Mouse (Mus musculus): Measurements from ENCODE around the gene Cdc14b. TPM values are rescaled to one million over a fixed set of nuclear protein-coding genes. Genes with fewer than 3 reads are reported as not detected.

Gene Cdc14b
- total RNA-seq (2015; ENCODE audit: low replicate concordance) (0.63 and 1.2 TPM in 2 replicates), total RNA-seq (2017; ENCODE audit: low replicate concordance) (0.51 TPM in 1 of 2 replicates, not detected in the other)

DNA sequence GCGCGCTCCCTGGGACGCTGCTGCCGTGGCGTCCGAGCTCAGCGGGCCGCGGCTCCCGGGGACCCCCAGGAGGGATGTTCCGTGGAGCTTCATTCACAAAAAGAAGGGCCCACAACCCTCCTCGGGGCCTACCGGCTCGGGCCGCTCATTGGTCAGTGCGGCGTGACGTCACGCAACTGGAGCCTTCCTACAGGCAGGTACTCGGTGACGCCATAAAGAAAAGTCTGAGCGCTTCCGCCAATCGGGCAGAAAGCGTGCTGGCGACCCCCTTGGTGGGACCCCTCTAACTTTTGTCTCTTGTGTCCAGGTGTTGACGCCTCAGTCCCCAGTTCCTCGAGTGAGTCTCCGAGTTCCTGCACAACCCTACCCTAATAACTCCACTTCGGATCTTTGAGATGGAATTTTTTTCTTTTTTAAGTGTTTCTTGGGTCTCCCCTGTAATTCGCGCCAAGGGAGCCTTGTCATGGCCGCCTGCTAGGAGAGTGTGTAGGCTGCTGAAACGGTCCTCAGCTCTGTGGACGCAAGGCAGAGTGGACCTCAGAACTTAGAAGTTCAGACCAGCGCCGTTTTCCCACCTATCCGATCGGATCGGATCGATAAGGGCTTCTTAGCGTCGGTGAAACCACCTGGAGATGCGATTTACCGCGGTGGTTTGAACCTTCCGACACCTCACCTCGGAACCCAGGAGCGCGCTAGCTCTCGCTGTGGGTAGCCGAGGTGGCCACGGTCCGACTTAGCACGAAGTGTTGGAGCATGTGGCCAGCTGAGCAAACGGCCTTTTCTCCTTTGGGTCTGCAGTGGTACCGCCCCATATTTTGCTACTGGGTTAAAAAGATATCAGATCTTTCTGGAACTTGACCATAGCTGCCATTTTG lies at the start of gene Cdc14b:
Gene Cdc14b (minus strand): TSS at position 412 of the 875 bp plus-strand sequence.
- no peak for ATAC-seq (replicated peaks; ENCODE audit: low FRiP score, poor library complexity, severe bottlenecking)

DNA sequence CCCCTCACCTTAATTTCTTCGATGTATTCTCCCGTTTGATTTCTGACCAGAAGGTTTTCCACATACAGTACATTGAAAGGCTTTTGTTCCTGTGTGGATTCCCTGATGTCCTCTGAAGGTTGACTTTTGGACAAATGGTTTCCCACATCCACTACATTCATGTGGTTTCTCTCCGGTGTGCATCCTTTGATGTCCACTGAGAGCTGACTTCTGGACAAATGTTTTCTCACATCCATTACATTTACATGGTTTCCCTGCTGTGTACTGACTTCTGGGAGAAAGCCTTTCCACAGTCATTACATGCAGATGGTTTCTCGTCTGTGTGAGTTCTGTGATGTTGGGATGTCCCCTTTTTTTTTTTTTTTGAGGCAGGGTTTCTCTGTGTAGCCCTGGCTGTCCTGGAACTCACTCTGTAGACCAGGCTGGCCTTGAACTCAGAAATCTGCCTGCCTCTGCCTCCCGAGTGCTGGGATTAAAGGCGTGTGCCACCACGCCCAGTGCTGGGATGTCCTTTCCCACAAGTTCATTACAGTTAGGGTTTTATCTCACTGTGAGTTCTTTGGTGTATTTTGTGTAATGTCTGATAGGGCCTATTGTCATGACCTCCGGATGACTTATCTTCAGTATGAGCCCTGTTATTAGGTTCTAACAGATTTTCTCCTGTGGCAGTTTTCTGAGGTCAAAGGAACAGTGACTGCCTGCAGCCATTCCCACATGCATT lies 47.6 kb upstream of the Cdc14b start:
- ATAC-seq (replicated peaks; ENCODE audit: low FRiP score, poor library complexity, severe bottlenecking), result no peak

DNA sequence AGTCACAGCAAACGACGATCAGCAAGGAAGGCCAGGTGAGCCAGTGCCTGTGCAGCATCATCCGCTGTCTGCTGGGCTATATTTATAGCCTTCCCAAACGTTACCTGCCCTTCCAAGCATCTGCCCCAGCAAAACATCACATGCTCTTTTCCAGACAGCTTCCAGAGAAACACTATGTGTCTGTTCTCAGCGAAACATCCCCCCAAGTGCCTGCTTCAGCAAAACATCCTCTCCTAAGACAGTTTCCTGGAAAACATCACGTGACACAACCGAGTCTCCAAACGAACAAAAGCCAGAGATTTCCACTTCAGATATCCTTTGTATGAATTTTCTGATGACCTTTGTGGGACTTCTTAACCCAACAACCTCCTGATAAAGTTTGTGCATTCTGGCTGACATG lies 45.2 kb upstream of the Cdc14b start:
- ATAC-seq (replicated peaks; ENCODE audit: low FRiP score, poor library complexity, severe bottlenecking), result no peak

- no peak for ATAC-seq (replicated peaks; ENCODE audit: low FRiP score, poor library complexity, severe bottlenecking)
Observed at GRCm38 (mm10) chr13:64319782-64320181, 44.7 kb upstream of the Cdc14b start.

DNA sequence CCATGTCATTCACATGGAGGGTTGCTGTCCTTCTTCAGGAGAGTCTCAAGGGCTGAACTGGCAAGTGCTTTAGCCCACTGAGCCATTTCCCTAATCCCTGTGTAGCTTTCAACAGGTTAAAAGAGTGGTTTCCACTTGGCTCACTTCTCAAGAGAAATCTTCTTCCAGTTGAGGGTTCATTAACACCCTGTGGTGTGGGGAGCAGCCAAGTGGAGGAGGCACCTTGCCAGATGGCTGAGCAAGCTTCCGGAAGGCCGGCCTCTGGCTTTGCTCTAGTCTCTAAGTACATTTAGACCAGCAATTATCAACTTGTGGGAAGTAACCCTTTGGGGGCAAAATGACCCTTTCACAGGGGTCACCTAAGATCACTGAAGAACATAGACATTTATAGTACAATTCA lies 43.3 kb upstream of the Cdc14b start:
- no peak for ATAC-seq (replicated peaks; ENCODE audit: low FRiP score, poor library complexity, severe bottlenecking)

DNA sequence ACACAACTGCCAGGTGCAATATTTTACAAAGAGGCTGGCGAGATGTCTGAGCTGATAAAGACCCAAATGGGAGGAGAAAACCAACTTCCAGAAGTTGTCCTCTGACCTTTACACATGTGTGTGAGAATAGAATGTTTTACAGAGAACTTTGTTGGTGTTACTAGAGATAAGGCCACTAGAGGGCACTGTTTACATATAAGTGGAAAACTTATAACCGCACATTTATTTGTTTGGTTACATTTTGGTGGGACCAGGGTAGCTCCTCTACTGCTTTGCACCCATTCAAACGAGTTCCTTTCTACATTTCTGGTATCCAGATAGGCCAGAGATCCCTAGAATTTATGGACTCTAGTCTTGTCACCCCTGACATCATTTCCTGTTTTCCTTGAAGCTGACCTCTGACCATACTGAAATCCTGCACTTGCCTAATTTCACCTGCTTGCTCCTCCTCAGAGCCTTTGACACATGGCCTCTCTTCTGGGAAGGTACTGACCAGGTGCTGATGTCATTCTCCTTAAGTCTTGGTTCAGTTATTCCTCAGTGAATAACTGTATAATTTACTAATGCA lies 40.5 kb upstream of the Cdc14b start:
- ATAC-seq (replicated peaks; ENCODE audit: low FRiP score, poor library complexity, severe bottlenecking), result 0 out of 2 replicates have a peak, but pooled peaks have one; percentile 27

- ATAC-seq (replicated peaks; ENCODE audit: low FRiP score, poor library complexity, severe bottlenecking), result no peak
Observed at GRCm38 (mm10) chr13:64314041-64314440, 39.0 kb upstream of the Cdc14b start.

GRCm38 (mm10) chr13:64312916-64313289 lies 37.8 kb upstream of the Cdc14b start:
- ATAC-seq (replicated peaks; ENCODE audit: low FRiP score, poor library complexity, severe bottlenecking), result no peak; the same call in 1 of the 2 replicates

DNA sequence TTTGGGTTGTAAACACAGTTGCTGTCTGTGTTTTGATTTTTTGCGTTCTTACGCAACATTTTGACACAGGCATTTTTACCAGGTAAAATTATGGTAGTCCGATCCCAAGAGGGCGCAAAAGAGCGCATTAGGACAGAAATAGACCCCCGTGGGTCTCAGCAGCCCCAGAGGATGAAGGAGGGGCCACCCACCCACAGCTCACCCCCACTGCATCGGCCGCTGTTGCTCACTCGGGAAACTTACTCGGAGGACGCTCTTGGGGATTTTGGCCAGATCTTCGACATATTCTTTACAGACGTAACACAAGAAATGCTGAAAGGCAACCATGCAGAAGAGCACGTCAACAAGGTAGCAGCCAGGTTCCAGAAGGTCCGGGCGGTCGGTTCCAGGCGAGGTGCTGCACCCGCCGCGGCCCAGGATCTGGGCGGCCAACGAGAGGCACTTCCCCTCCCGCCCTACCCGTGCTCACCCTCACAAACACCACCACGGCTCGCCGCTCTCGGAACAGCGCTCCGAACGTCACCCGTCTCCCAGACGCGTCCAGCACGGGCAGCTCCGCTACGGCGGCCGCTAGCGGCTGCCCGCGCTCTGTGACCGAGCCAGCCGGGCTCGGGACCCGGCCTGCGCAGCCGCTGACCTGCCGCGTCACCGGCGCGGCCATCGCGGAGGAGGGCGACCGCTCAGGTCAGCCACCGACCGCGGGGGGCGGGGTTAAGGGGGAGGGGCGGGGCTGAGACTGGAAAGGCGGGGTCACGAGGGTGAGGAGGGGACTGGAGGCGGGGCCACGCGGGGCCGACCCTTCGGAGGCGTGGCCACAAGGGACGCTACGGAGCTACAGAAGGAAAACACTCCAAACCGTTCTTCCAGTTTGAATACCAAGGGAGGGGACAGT lies 37.2 kb upstream of the Cdc14b start, which contains the start of gene Aaed1:
Gene Aaed1 (minus strand): TSS at position 687 of the 892 bp plus-strand sequence.
- peak; percentile 84 for ATAC-seq (replicated peaks; ENCODE audit: low FRiP score, poor library complexity, severe bottlenecking)

- no peak for ATAC-seq (replicated peaks; ENCODE audit: low FRiP score, poor library complexity, severe bottlenecking)
Observed at GRCm38 (mm10) chr13:64311266-64311665, 36.2 kb upstream of the Cdc14b start.

DNA sequence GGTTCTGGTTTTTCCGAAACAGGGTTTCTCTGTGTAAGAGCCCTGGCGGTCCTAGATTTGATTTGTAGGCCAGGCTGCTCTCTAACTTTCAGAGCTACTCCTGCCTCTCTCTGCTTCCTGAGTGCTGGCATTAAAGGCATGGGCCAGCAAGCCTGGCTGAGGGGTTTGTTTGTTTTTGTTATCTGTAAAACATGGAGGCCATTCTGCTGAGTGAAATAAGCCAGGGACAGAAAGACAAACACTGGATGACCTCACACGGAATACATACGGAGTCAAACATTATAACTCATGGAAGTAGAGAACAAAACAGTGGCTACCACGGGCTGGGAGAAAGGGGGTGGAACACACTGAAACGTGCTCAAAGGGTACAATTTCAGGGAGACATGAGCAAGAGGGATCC lies 35.5 kb upstream of the Cdc14b start:
- ATAC-seq (replicated peaks; ENCODE audit: low FRiP score, poor library complexity, severe bottlenecking), result no peak

DNA sequence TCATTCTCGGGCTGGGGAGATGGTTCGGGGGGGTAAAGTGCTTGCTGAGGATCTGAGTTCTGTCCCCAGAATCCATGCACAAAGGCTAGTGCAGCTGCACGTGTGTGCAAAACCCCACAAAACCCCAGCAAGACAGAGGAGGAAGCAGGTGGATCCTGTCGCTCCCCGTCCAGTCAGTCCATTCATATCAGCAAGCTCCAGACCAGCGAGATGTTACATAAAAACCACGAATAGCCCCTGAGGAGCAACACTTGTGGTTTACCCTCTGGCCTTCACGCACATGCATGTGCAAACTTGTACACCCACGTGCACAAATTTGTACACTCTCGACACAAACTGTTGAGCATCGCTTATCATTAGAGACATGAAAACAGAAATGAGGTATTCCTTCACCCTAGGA lies 34.8 kb upstream of the Cdc14b start:
- no peak for ATAC-seq (replicated peaks; ENCODE audit: low FRiP score, poor library complexity, severe bottlenecking)

- ATAC-seq (replicated peaks; ENCODE audit: low FRiP score, poor library complexity, severe bottlenecking), result no peak
Observed at GRCm38 (mm10) chr13:64309036-64309435, 33.9 kb upstream of the Cdc14b start.

GRCm38 (mm10) chr13:64307508-64307907 lies 32.4 kb upstream of the Cdc14b start:
- ATAC-seq (replicated peaks; ENCODE audit: low FRiP score, poor library complexity, severe bottlenecking), result no peak

DNA sequence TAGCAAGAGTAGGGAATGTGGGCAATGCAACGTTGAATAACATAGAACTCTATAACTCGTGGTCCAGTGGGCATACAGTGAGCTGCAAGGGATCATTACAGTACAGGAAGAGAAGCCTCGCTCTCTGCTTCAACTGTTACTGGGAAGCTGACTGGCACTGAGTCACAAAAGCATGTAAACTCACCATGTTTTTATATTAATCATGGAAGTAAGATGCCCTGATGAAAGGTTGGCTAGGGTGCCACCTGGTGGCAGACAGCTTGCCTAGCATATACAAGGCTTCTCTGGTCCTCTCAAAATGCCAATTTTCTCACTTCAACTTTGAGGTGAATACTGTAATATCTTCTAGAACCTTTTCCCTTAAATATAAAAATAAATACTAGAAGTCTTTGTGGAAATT lies 31.0 kb upstream of the Cdc14b start:
- peak; percentile 77 for ATAC-seq (replicated peaks; ENCODE audit: low FRiP score, poor library complexity, severe bottlenecking)

- no peak for ATAC-seq (replicated peaks; ENCODE audit: low FRiP score, poor library complexity, severe bottlenecking)
Observed at GRCm38 (mm10) chr13:64299069-64299468, 24.0 kb upstream of the Cdc14b start.

DNA sequence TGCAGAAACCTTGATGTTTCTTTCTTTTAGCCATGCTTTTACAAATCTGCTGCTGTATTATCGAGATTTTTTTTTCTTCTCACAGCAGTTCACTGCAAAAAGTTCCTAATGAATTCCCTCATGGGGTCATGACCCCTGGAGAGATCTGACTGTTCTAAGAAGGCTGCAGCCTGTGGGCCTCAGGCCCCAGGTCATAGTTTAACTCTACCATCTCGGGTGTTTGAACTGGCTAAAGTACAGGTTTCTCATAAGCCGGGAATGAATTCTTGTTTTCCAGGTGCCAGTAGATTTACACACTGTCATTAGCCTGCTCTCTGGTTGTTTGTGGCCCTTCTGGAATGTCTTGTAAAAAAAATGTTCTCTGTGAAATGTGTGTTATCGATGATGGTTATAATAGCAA lies 11.7 kb upstream of the Cdc14b start:
- ATAC-seq (replicated peaks; ENCODE audit: low FRiP score, poor library complexity, severe bottlenecking), result no peak

DNA sequence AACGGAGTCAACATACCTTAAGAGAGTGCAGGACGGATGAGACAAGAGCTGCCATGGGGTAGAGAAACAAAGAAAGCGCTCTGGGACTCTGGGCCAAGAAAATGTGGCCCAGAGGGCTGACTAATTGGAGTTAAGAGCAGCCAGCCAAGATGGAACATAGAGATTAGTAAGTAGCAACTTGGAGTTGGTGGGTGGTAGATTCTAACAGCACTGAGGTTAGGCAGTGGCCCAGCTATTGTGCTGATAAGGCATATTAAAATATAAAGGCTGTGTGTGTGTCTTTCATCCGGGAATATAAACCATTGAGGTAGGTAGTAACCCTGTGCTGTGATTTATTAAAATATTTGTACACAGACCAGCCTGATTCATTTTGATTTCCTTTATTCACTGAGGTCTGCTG lies 11.2 kb upstream of the Cdc14b start:
- no peak for ATAC-seq (replicated peaks; ENCODE audit: low FRiP score, poor library complexity, severe bottlenecking)

DNA sequence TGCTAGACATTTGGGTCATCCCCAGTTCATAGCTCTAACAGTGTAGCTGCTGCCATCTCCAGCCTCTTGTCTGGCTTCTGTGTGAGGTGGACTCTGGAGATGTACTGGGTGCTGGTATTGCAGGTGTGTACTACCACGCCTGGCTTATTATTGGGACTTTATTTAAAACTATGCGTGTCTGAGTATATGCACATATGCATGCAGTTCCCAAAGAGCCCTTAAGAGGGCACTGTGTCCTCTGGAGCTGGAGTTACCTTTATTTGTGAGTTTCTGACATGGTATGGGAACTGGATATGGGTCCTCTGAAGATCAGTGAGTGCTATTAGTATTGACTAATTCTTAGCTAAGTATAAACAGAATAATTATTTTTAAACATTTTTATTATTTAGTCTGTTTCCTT lies 9.6 kb upstream of the Cdc14b start:
- ATAC-seq (replicated peaks; ENCODE audit: low FRiP score, poor library complexity, severe bottlenecking), result no peak

DNA sequence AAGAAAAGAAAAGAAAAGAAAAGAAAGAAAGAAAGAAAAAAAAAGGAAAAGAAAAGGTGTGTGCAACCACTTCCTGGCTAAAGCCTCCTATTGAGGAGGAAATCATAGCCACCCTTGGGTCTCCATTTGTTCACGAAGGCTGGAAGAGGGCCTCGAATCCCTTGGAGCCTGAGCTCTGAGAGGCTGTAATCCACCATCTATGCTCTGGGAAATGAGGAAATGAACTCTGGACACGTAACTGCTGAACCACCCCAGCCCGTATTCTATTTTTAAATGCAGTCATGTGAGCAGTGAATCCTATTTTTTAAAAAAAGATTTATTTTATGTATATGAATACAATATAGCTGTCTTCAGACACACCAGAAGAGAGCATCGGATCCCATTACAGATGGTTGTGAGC lies 5.8 kb upstream of the Cdc14b start:
- no peak for ATAC-seq (replicated peaks; ENCODE audit: low FRiP score, poor library complexity, severe bottlenecking)

Measured in erythroblast, adult 5-6 weeks (primary cell).